Mouse (Mus musculus) brain, embryonic 14.5 days (tissue): Measurements from ENCODE around the gene Slc6a1.

Source experiments
- CTCF ChIP-seq: fragments of 200-500 bp; IDR thresholded peaks from 2 replicates; pipeline ENCODE4 v1.5.1; 2012; ENCODE audit warnings: inconsistent platforms, mild to moderate bottlenecking, moderate library complexity, borderline replicate concordance; ENCODE audit not compliant: insufficient read depth, insufficient read length; ENCODE audit errors: extremely low read depth
- POLR2A ChIP-seq: fragments of 200-500 bp; IDR thresholded peaks from 2 replicates; pipeline ENCODE4 v1.6.1; 2012; ENCODE audit warnings: mild to moderate bottlenecking, inconsistent platforms, borderline replicate concordance; ENCODE audit not compliant: poor library complexity, insufficient read depth, insufficient read length, severe bottlenecking; ENCODE audit errors: extremely low read depth

DNA sequence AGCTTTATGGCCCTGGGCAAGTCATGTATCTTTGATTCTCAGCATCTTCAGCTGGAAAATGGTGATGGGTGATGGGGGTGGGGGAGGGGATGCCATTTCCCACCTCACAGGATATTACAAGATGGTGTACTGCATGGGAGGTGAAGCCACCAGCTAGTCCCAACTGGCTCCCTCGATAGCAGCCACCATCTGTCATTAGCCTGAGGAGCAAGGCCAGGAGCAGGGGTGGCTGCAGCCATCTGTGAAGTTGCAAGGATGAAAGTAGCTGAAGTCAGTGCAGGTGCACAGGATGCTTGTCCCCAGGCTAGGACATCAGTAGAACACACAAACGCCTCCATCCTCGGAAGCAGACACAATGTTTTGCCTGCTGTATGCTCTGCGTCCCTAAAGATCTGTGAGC is 8.5 kb downstream of the Slc6a1 start:
- TF ChIP-seq CTCF, result no peak
- no peak for TF ChIP-seq POLR2A
